Mouse (Mus musculus) liver, embryonic 14.5 days (tissue): ENCODE data around the gene Arih2. TPM values are rescaled to one million over a fixed set of nuclear protein-coding genes. Genes with fewer than 3 reads are reported as not detected.
"Not testable (repeated sequence)": the region's sequence is repeated elsewhere in the genome, so short reads cannot be mapped to it uniquely, and the experiment has no call there.

Source experiments
- ATAC-seq: fragments of 200-750 bp; cut with Nextera tagmentation; 2 replicates; pipeline ENCODE4 v1.8.0; 2017; ENCODE audit warnings: moderate number of reproducible peaks, mild to moderate bottlenecking, moderate library complexity; ENCODE audit not compliant: insufficient read depth
- DNase-seq, 3 experiments: peaks; one replicate each; pipeline ENCODE4 v3.0.0-alpha.2; 2012 to 2013; ENCODE audit warnings: low read depth in 3 of 3, low spot score in 3 of 3
- H3K27ac ChIP-seq: fragments of 300-500 bp; sonication (generic); 2 replicates; pipeline ENCODE4 v1.5.1; 2014; ENCODE audit warnings: moderate library complexity, mild to moderate bottlenecking, control low read depth, inconsistent platforms
- H3K27me3 ChIP-seq: fragments of 300-500 bp; sonication (generic); 2 replicates; pipeline ENCODE4 v1.6.1; 2014; ENCODE audit warnings: mild to moderate bottlenecking, low read length, moderate library complexity; ENCODE audit not compliant: control insufficient read depth, insufficient read depth
- H3K36me3 ChIP-seq: fragments of 300-500 bp; sonication (generic); replicated peaks from 2 replicates; pipeline ENCODE4 v1.6.1; 2014; ENCODE audit warnings: low read depth; ENCODE audit not compliant: control insufficient read depth, insufficient read depth
- H3K4me1 ChIP-seq, 2 experiments: fragments of 200-500 bp in 1 of 2; fragments of 300-500 bp in 1 of 2; sonication (generic) in 1 of 2; replicated peaks; 2 replicates each; pipeline ENCODE4 v1.6.1; 2012 to 2014; ENCODE audit warnings: antibody characterized with exemption in 1 of 2, inconsistent platforms in 1 of 2, low read length in 1 of 2; ENCODE audit not compliant: control insufficient read depth in 2 of 2, insufficient read depth in 2 of 2
- H3K4me2 ChIP-seq: fragments of 300-500 bp; sonication (generic); 2 replicates; pipeline ENCODE4 v1.6.1; 2014; ENCODE audit warnings: low read depth, mild to moderate bottlenecking, control low read depth, moderate library complexity
- H3K4me3 ChIP-seq, 2 experiments: fragments of 200-500 bp in 1 of 2; fragments of 300-500 bp in 1 of 2; sonication (generic) in 1 of 2; 2 replicates each; pipeline ENCODE4 v1.5.1; 2012 to 2014; ENCODE audit warnings: low read depth in 2 of 2, low read length in 2 of 2, mild to moderate bottlenecking in 2 of 2, control low read depth in 1 of 2, inconsistent platforms in 1 of 2, moderate library complexity in 1 of 2; ENCODE audit not compliant: insufficient read depth in 1 of 2
- H3K9ac ChIP-seq: fragments of 300-500 bp; sonication (generic); replicated peaks from 2 replicates; pipeline ENCODE4 v1.6.1; 2014; ENCODE audit warnings: mild to moderate bottlenecking, control low read depth, moderate library complexity
- H3K9me3 ChIP-seq: fragments of 300-500 bp; sonication (generic); 2 replicates; pipeline ENCODE4 v1.6.1; 2016; ENCODE audit warnings: low read length, mixed read lengths; ENCODE audit not compliant: control insufficient read depth
- CTCF ChIP-seq: IDR thresholded peaks from 2 replicates; pipeline ENCODE4 v1.5.1; 2016; ENCODE audit warnings: antibody characterized with exemption, low read depth, control low read depth
- EP300 ChIP-seq: IDR thresholded peaks from 2 replicates; pipeline ENCODE4 v1.6.1; 2016; ENCODE audit warnings: antibody characterized with exemption, low read depth
- whole genome bisulfite sequencing: fragments of 180-500 bp; shearing (Covaris S2); extraction: QIAGEN DNeasy Blood & Tissue Kit; methylation state at CpG from one replicate; pipeline ENCODE4 v1.1.7; 2014; ENCODE audit not compliant: insufficient replicate concordance; 5-methylcytosine and 5-hydroxymethylcytosine counted together
- polyA plus RNA-seq, 2 experiments: library from polyadenylated mRNA; depleted of rRNA in 1 of 2; stranded (reverse) in 1 of 2; unstranded in 1 of 2; fragments of >200 nt; fragmentation: Nextera tagmentation in 1 of 2; extraction: Ambion mirVana in 1 of 2; gene quantifications; 2 replicates each; pipeline versions ENCODE4 v1.2.1 to v1.2.3; 2012 to 2014

Arih2 gene
- polyA plus RNA-seq, 2 experiments: 17.7 to 18.0 TPM

GRCm38 (mm10) chr9:108628141-108628540, 21.0 kb downstream of the Arih2 start:
- ATAC-seq (no peak), DNase-seq (no peak)
- H3K4me2 ChIP-seq: no peak overlapping the region
- peaks cover 6% of the 10 kb centered on the region for H3K36me3 ChIP-seq
- no peaks in the 10 kb centered on the region for H3K27me3 ChIP-seq
- no peak for TF ChIP-seq CTCF
- H3K9me3 ChIP-seq: no peaks in the 10 kb centered on the region
- WGBS: 27% methylated on average over 4 of the region's 4 CpGs
- H3K9ac ChIP-seq: no peak overlapping the region
- no peak overlapping the region for H3K27ac ChIP-seq
- peaks cover 0 to 21% of the 10 kb centered on the region in 2 experiments; a peak in 2 of 4 replicates for H3K4me1 ChIP-seq
- H3K4me3 ChIP-seq: no peak overlapping the region

DNA sequence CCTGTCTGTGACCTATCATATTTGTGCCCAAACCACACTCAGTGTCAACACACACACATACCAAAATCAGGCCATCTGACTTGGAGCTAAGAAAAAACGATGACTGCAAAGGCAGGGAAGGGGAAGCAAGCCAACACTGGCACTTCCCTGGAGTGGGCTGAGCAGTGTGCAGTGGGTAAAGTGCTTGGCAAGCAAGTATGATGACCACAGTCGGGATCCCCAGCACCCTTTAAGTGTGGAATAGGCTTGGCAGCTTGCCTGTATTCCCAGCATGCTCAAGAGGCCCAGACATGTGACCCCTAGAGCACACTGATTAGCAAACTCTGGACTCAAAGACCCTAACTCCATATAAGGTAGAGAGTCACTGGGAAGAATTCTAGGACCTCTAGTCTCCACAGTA, 22.7 kb downstream of the Arih2 start:
- Histone ChIP-seq H3K27ac (no peak overlapping the region), H3K9ac (no peak overlapping the region), H3K9me3 (no peaks in the 10 kb centered on the region), H3K36me3 (peaks cover 5% of the 10 kb centered on the region), H3K4me2 (no peak overlapping the region), H3K4me3 (no peak overlapping the region), H3K27me3 (no peaks in the 10 kb centered on the region), H3K4me1 (peaks cover 0 to 12% of the 10 kb centered on the region in 2 experiments; a peak in 2 of 4 replicates)
- ATAC-seq (no peak), DNase-seq (no peak)
- 61% methylated on average over 2 of the region's 2 CpGs for WGBS
- TF ChIP-seq CTCF: no peak
- no peak for TF ChIP-seq EP300

DNA sequence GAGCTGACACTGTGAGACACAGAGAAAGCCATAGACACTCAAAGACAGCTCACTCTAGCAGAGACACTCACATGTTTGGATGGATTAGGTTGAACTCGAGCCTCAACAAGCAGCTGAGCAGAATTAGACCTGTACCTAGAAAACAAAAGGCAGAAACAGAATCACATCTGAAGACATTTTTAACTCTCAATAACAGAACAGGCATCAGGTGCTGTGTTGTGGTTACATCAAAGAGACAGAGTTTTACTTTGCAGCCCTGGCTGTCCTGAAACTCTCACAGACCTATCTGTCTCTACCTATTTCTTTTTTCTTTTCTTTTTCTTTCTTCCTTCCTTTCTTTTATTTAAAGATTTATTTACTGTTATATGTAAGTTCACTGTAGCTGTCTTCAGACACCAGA, 31.9 kb downstream of the Arih2 start:
- Histone ChIP-seq H3K9ac (no peak overlapping the region), H3K9me3 (no peaks in the 10 kb centered on the region), H3K4me3 (no peak overlapping the region), H3K4me1 (no peaks in the 10 kb centered on the region), H3K4me2 (no peak overlapping the region), H3K36me3 (peaks cover 42% of the 10 kb centered on the region), H3K27me3 (no peaks in the 10 kb centered on the region), H3K27ac (no peak overlapping the region)
- ATAC-seq (no peak), DNase-seq (no peak)
- TF ChIP-seq CTCF: no peak
- TF ChIP-seq EP300: no peak
- 69% methylated on average over 1 of the region's 1 CpGs for WGBS

GRCm38 (mm10) chr9:108611488-108611887, 37.7 kb downstream of the Arih2 start:
- no peak for ATAC-seq
- Histone ChIP-seq H3K9ac (no peak overlapping the region), H3K36me3 (peaks cover 76% of the 10 kb centered on the region), H3K9me3 (no peaks in the 10 kb centered on the region), H3K4me1 (peaks cover 3 to 6% of the 10 kb centered on the region in 2 experiments; a peak in 1 of 4 replicates), H3K27me3 (no peaks in the 10 kb centered on the region), H3K4me2 (no peak overlapping the region), H3K27ac (no peak overlapping the region), H3K4me3 (no peak overlapping the region)
- DNase-seq: no peak
- WGBS: 92% methylated on average over 10 of the region's 10 CpGs
- TF ChIP-seq EP300: no peak
- TF ChIP-seq CTCF: no peak

DNA sequence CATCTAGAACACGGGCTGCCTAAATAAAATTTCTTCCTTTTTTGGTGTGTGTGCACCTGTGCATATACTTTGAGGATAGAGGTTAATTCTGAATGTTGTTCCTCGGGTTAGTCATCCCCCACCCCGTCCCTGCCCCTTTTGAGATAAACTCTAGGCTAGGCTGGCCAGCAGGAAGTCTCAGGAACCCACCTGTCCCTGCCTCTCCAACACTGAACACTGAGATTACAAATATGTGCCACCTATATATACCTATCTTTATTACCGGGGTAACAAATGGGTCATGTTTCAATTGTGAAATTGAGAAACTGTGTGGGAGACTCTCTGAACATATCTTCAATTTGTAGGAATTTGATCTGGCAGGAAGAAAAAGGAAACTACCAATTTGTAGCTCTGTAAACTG, 40.3 kb downstream of the Arih2 start:
- H3K27me3 ChIP-seq: no peaks in the 10 kb centered on the region
- 61% methylated on average over 4 of the region's 4 CpGs for WGBS
- peaks cover 3 to 6% of the 10 kb centered on the region in 2 experiments; a peak in 1 of 4 replicates for H3K4me1 ChIP-seq
- no peak overlapping the region for H3K4me2 ChIP-seq
- ATAC-seq: no peak
- H3K9me3 ChIP-seq: no peaks in the 10 kb centered on the region
- H3K27ac ChIP-seq: no peak overlapping the region
- no peak overlapping the region for H3K9ac ChIP-seq
- TF ChIP-seq EP300 (no peak), CTCF (no peak)
- no peak overlapping the region for H3K4me3 ChIP-seq
- H3K36me3 ChIP-seq: peaks cover 81% of the 10 kb centered on the region
- no peak for DNase-seq

DNA sequence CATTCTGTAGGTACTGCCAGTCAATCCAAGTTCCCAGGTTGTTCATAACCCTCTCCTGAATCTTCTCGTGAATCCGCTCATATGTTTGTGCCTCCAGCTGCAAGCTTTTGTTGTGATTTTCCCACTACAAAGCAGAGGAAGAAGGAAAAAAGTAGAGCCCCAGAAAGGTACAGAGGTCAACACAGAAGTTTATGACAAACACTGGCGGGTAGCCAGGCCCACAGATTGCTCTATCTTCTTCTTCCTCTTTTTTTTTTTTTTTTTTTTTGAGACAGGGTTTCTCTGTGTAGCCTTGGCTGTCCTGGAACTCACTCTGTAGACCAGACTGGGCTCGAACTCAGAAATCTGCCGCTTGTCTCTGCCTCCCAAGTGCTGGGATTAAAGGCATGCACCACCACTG, 41.3 kb downstream of the Arih2 start:
- H3K36me3 ChIP-seq: peaks cover 83% of the 10 kb centered on the region
- ATAC-seq, H3K9me3 ChIP-seq, H3K4me2 ChIP-seq, H3K4me3 ChIP-seq, H3K27me3 ChIP-seq, H3K4me1 ChIP-seq, DNase-seq, H3K27ac ChIP-seq, H3K9ac ChIP-seq: not testable (repeated sequence)
- 72% methylated on average over 5 of the region's 5 CpGs for WGBS
